Mouse (Mus musculus): Measurements from ENCODE around the gene 1700123O20Rik.

The 1700123O20Rik gene

DNA sequence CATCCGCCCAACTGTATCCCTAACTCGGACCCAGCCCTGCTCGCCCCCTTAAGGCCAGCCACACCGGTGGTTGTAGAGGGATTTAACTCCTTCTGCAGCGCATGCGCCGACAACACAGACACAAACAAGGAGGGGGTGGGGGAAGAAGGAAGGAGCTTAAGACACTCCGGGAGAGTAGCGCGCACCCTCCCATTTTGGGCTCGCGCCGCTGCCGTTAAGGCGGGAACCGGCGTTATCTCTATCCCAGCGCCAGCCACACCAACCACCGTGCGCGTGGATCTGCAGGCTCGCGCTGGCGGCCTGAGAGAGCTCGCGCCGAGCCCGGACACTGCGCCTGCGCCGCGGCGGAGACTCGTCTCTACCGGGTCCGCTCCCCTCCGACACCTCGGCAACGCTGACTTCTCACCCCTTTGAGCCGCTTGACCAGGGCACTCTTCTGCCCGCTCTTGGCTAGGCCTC lies at the start of gene 1700123O20Rik:
1700123O20Rik (plus strand) TSS at position 154 of the 459 bp plus-strand sequence.
- peak; percentile 77 for DNase-seq (ENCODE audit: low spot score)

DNA sequence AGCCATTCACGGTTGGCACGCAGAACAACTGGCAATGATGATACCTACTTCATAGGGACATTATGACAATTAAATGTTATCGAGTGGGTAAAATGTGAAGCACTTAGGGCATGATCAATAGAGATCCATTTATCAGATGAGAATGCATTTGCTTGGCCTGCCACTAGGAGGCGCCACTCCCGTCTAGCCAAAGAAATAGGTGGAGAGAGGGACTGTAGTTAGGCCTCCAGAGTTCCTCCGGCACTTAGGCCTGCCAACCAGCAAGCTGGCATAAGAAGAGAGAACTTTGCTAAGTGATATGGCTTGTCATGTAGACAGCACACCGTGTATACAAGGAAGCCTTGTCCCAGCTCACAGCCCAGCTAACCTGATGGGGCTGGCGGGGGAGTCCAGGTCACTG lies 49.1 kb upstream of the 1700123O20Rik start:
- peak; percentile 24 for DNase-seq (ENCODE audit: low spot score)

- no peak for DNase-seq (ENCODE audit: low spot score)
Measured at GRCm38 (mm10) chr14:54638210-54638609, 47.8 kb upstream of the 1700123O20Rik start.

DNA sequence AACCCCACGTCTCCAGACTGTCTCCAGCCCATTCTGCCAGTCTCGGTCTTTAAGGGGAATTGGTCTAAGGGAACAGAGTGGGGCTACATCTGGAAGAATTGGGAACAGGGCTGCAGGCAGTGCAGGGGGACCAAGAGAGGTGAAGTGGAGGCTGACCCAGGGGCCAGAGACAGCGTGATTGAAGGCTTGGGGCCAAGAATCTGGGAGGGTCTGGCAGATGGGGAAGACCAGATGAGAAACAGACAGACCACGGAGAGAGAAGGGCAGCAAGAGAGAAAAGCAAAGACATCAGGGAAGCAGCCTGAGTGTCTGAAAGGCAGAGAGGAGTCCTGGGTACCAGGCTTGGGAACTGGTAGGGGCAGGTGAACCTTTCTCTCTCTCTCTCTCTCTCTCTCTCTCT lies 45.9 kb upstream of the 1700123O20Rik start:
- DNase-seq (ENCODE audit: low spot score) = no peak

- DNase-seq (ENCODE audit: low spot score) = no peak
Measured at GRCm38 (mm10) chr14:54640946-54641304, 45.1 kb upstream of the 1700123O20Rik start, which contains the start of gene Gm17606. TSS of gene Gm17606 (plus strand) at chr14:54640952.

- DNase-seq (ENCODE audit: low spot score) = peak; percentile 91
Measured at GRCm38 (mm10) chr14:54641305-54641969, 44.6 kb upstream of the 1700123O20Rik start, which contains the start of gene Cdh24. TSS of gene Cdh24 (minus strand) at chr14:54641364.

- no peak for DNase-seq (ENCODE audit: low spot score)
Measured at GRCm38 (mm10) chr14:54642224-54642944, 43.6 kb upstream of the 1700123O20Rik start.

DNA sequence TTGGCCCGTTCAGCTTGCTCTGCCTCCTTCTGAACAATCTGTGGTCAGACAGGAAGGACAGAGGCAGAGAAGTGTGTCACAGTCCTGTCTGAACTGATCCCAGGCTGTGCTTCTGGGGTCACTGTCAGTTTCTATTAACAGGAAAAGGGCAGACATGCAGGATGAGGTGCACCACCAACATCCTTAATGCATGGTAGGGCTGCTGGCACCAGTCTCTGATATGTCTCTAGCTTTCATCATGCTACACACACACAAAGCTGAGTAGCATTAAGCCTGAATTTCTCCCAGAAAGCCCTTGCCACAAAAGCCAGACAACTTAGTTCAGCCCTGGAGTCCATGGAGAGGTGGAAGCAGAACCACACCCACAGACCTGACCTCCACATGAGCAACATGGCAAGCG lies 43.0 kb upstream of the 1700123O20Rik start:
- DNase-seq (ENCODE audit: low spot score) = no peak

DNA sequence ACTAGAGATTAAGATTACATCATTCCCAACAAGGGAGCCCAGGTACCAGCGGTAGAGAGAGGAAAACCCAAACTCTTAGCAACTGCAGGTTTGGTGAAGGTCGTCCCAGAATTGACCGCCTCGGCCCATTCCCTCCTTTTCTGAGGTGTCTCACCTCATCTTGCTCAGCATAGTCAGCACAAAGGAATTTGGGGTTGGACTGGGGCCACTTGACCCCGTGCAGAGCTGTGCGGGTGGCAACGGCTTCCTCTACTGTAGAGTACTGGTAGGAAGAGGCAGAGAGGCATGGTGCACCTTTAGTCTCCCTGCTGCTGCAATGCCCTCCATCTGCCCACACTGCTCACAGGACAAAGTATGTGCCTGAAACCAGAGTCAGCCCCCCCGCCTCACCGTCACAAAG lies 41.7 kb upstream of the 1700123O20Rik start:
- DNase-seq (ENCODE audit: low spot score) = no peak

- no peak for DNase-seq (ENCODE audit: low spot score)
Measured at GRCm38 (mm10) chr14:54646455-54646854, 39.6 kb upstream of the 1700123O20Rik start.

DNA sequence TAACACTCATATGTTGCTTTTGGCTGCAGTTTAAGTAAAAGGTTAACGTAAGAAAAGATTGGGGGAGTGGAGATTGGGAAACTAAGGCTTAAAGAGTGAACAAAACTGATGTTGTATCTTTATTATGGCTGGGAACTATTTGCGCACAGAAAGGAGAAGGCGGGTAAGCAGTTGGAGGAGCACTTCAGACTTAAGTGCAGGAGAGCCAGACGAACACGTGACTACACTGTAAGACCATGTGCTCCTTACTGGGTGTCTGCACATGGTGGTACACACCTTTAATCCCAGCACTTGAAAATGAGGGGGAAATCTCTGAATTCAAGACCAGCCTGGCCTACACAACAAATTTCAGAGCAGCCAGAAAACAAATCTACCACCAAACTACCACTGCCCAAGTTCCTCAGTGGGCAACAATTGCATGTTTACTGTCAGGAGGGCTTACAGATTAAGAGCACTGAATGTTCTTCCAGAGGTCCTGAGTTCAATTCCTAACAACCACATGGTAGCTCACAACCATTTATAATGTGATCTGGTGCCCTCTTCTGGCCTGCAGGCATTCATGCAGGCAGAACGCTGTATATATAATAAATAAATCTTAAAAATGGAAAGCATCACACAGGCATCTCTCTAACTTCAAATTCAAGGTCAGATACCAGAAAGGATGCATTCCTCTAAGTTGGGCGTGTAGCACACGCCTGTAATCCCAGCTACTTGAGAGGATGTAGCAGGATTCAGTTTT lies 38.9 kb upstream of the 1700123O20Rik start:
- DNase-seq (ENCODE audit: low spot score) = peak; percentile 65

DNA sequence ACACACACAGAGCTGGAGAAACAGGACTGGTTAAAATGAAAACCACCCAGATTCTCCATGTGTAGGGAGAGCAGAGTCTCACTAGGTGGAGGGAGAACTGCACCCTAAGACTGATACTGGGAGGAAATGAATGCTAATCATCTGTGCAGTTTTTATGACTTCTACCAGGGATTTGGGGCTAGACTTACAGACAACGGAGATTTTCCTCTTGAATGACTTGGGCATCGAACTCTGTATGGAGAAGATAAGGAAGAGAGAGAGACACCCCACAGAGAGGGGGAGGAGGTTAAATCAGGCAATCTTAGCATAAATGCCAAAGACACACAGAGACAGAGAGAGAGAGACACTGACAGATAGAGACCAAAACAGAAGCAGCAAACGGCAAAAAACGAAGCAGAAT lies 38.1 kb upstream of the 1700123O20Rik start:
- DNase-seq (ENCODE audit: low spot score) = no peak

DNA sequence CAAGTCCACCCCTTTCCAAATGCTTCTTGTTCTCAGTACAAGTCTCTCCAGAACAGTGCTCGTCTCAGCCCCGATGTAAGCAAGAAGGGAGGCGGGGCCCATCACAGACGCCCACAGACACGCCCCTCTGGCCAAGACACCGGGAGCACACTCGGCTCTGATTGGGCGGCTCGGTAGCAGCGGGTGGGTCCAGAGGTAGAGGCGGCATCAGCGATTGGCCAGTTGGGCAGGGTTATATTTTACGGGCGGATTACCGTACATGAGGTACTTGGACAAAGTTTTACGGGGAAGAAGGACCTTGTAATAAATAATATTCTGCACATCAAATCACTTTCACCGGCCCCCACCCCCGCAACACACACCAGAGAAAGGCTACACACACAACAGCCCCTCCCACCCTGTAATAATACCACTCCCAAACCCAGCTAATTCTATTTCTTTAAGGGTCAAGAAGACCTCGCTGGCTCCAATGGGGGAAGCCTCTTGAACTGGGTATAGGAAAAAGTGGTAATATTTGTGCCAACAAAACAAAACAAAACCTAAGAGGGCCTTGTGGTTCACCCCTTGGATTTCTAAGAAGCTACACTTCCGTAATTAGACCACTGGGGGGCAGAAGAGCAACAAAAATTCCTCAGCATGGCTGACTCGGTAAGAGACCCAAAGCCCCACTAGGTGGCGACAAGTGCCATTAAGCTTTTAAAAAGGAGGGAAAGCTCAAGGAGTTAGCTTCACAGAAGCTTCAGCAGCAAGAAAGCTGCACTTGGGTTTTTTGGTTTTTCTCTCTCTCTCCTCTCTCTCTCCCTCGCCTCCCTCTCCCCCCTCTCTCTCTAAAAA lies 35.2 kb upstream of the 1700123O20Rik start:
- DNase-seq (ENCODE audit: low spot score) = peak; percentile 91

DNA sequence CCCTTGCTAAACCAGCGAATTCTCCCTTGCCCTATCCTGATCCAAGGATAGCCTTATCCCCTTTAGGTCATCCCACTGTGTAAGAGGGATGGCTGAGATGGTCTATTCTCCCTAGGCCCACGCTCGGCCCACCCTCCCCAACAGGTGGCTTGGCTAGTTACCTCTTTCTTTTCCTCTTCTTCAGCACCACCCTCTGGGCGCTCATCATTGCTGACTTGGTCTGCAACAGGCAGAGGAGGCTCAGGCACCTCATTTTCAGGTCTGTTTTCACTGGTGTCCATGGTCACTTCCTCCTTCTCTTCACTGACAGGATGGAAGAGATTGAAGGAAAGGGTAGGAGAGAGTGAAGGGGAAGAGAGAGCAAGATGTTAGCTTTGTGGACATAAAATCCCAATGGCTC lies 34.5 kb upstream of the 1700123O20Rik start:
- DNase-seq (ENCODE audit: low spot score) = no peak

- DNase-seq (ENCODE audit: low spot score) = no peak
Measured at GRCm38 (mm10) chr14:54652787-54653186, 33.2 kb upstream of the 1700123O20Rik start.

GRCm38 (mm10) chr14:54653496-54653895 lies 32.5 kb upstream of the 1700123O20Rik start:
- peak; percentile 90 for DNase-seq (ENCODE audit: low spot score)

DNA sequence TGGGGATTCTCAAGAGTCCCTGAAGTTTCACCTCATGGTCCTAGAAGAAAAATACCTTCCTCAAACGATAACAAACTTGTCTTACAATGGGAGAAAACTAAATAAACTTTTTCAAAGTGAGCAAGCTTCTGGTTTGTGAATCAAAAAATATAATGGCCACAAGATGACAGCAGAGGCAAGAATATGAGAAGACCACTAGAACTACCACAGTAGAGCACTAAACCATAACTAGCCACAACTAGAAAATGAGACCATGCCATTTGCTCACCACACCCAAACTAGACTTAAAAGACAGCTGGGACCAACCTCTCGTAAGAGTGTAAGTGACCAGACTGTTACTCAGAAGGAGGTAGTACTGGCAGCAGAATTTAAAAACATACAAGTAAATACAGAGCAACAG lies 26.0 kb upstream of the 1700123O20Rik start:
- DNase-seq (ENCODE audit: low spot score) = peak; percentile 38

GRCm38 (mm10) chr14:54664477-54665222 lies 21.4 kb upstream of the 1700123O20Rik start:
- DNase-seq (ENCODE audit: low spot score) = no peak

GRCm38 (mm10) chr14:54669381-54669780 lies 16.6 kb upstream of the 1700123O20Rik start:
- peak; percentile 65 for DNase-seq (ENCODE audit: low spot score)

DNA sequence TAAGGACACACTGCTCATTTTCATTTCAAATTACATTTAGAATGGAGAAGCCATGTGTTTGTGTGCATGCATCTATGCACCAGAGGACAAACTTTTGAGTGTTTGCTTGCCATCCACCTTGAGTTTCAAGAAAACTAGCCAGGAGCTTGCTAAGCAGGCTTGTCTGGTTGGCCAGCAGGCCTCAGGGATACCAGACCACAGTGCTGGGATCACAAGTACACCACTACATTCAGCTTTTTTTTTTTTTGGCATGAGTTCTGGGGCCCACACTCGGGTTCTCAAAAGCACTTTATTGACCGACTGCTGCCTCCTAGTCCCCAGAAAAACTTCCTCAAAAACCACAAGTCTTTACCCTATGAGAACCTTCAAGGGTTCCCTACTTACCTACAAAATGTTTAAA lies 11.7 kb upstream of the 1700123O20Rik start:
- peak; percentile 44 for DNase-seq (ENCODE audit: low spot score)

DNA sequence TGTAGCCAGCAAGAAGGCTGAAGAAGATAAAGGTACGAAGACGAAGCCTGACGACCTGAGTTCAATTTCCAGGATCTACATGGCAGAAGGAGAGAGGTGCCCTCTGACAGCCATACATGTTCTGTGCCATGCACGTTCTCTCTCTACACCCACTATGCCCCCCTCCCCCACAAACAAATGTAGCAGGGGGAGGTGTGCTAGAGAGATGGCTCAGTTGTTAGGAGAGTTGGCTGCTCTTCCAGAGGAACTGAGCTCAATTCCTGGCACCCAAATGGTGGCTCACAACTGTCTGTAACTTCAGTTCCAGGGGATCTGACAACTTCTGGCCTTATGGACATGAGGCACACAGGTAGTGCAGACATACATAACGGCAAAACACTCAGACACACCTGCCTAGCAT lies 9.7 kb upstream of the 1700123O20Rik start:
- no peak for DNase-seq (ENCODE audit: low spot score)
